Comparison of ENCODE assay signal across 26 mouse cellular contexts in genomic region chr17:68149237-68149792, GRCm38 (mm10).
DNase-seq lines count a peak whose midpoint lies in the region; ATAC-seq and TF ChIP-seq lines count a peak whose summit lies in the region.
"Had no signal": no experiment of that assay in that cellular context is flagged by ENCODE, and none has a peak within 500 bp of the region (broad histone marks: within the 10 kb centered on the region; RNA-seq: fewer than 3 reads in every experiment).

No protein-coding gene starts in this region.

- POLR2A ChIA-PET in Patski (lab: Charles Lee), result no interaction called here

- CTCF ChIA-PET in Patski (lab: Charles Lee), result no interaction called here

- H3K27me3 ChIP-seq in Patski, result no peaks in the 10 kb centered on the region
- H3K27me3 ChIP-seq: forebrain, embryonic 13.5 days; heart, embryonic 13.5 days; hindbrain, embryonic 13.5 days had no signal

- in situ Hi-C loops in Patski (cut with MboI; ENCODE audit: low pct_unique_long_range_greater_than_20kb), result no loop called here

- TF ChIP-seq CTCF in Patski (IDR thresholded peaks at IDR 0.05), result no peak
- no peak for TF ChIP-seq CTCF in bone marrow, adult 2 months (IDR thresholded peaks at IDR 0.05; ENCODE audit: control insufficient read depth, insufficient read depth, low read length)
- no peak for TF ChIP-seq CTCF in layer of hippocampus, adult 2 months (conservative IDR thresholded peaks at IDR 0.05)

- ATAC-seq in Patski, result peak; percentile 45
- ATAC-seq in hematopoietic stem cell, adult 5-6 weeks (replicated peaks in 1 of 2; ENCODE audit: insufficient read depth in 1 of 2, low FRiP score in 2 of 2, low TSS enrichment in 1 of 2, low read depth in 1 of 2, poor library complexity in 2 of 2, severe bottlenecking in 2 of 2), result peak; percentile 42 to 59; a peak in 2 of 4 replicates
- ATAC-seq: activated CD4-positive, CD25-positive, alpha-beta regulatory T cell, adult 4 months; CD4-positive, CD25-positive, alpha-beta regulatory T cell, adult 4 months; forebrain, embryonic 13.5 days; forebrain, embryonic 16.5 days; hindbrain, embryonic 16.5 days; inflammation-experienced regulatory T-cells, adult 6 months; intestine, embryonic 16.5 days had no signal

- H3K4me3 ChIP-seq in bone marrow, adult 2 months (replicated peaks; ENCODE audit: control insufficient read depth, low read depth, low read length), result no peak overlapping the region
- no peak overlapping the region for H3K4me3 ChIP-seq in layer of hippocampus, adult 2 months
- H3K4me3 ChIP-seq: forebrain, embryonic 10.5 days; forebrain, embryonic 13.5 days; heart, adult 2 months; heart, embryonic 10.5 days; heart, embryonic 13.5 days; hindbrain, embryonic 10.5 days; hindbrain, embryonic 13.5 days had no signal

- DNase-seq in Patski (ENCODE audit: low read depth, low spot score), result no peak
- no peak for DNase-seq in gastrocnemius, postnatal 36 days
- no peak for DNase-seq in layer of hippocampus, adult 2 months (ENCODE audit: low spot score in 2 of 2)
- DNase-seq in adrenal gland, postnatal 36 days, result no peak
- DNase-seq: adrenal gland, adult 8-10 months; adrenal gland, postnatal 25 days; cerebellum, adult 11-12 months; cerebellum, adult 8-10 months; cerebellum, postnatal 10 days; cerebellum, postnatal 36 days; gastrocnemius, postnatal 10 days; heart, adult 2 months had no signal

- TF ChIP-seq POLR2A in bone marrow, adult 2 months (IDR thresholded peaks at IDR 0.05; ENCODE audit: borderline replicate concordance, control insufficient read depth, low read depth, low read length), result no peak

- intact Hi-C loops in gastrocnemius, postnatal 36 days (cut with DNase I), result no loop called here

- H3K27ac ChIP-seq in bone marrow, adult 2 months (ENCODE audit: control insufficient read depth, insufficient read depth, low read depth, low read length, poor library complexity), result peak overlapping the region; percentile 38; the same call in 1 of the 2 replicates
- H3K27ac ChIP-seq in layer of hippocampus, adult 2 months, result no peak overlapping the region
- H3K27ac ChIP-seq: forebrain, embryonic 10.5 days; forebrain, embryonic 13.5 days; heart, adult 2 months; heart, embryonic 10.5 days; heart, embryonic 13.5 days; hindbrain, embryonic 10.5 days; hindbrain, embryonic 13.5 days had no signal

- H3K4me1 ChIP-seq in bone marrow, adult 2 months (ENCODE audit: control insufficient read depth, insufficient read depth, low read length), result peaks cover 1% of the 10 kb centered on the region
- H3K4me1 ChIP-seq: forebrain, embryonic 10.5 days; forebrain, embryonic 13.5 days; heart, embryonic 10.5 days; heart, embryonic 13.5 days; hindbrain, embryonic 10.5 days; hindbrain, embryonic 13.5 days had no signal

- WGBS in bone marrow, adult 2 months, result 39% methylated on average over 10 of the region's 10 CpGs
